Mouse (Mus musculus) hindbrain, embryonic 11.5 days (tissue): ENCODE results near the gene Cenpn. TPM values are rescaled to one million over a fixed set of nuclear protein-coding genes. Genes with fewer than 3 reads are reported as not detected.

ENCODE experiments used
- ATAC-seq: fragments of 200-750 bp; cut with Nextera tagmentation; 2 replicates; pipeline ENCODE4 v1.8.0; 2017; ENCODE audit warnings: mild to moderate bottlenecking, moderate TSS enrichment, moderate library complexity; ENCODE audit not compliant: low FRiP score
- DNase-seq: peaks from one replicate; pipeline ENCODE4 v3.0.0-alpha.2; 2015; ENCODE audit warnings: low spot score
- H3K27ac ChIP-seq: fragments of 300-500 bp; sonication (generic); 2 replicates; pipeline ENCODE4 v1.5.1; 2014; ENCODE audit warnings: mild to moderate bottlenecking, low read depth, low read length
- H3K27me3 ChIP-seq: fragments of 300-500 bp; sonication (generic); 2 replicates; pipeline ENCODE4 v1.6.1; 2014; ENCODE audit warnings: mild to moderate bottlenecking, low read length, moderate library complexity, mixed read lengths; ENCODE audit not compliant: control insufficient read depth, insufficient read depth
- H3K36me3 ChIP-seq: fragments of 300-500 bp; sonication (generic); 2 replicates; pipeline ENCODE4 v1.6.1; 2014; ENCODE audit warnings: mild to moderate bottlenecking, low read length, moderate library complexity, mixed read lengths; ENCODE audit not compliant: control insufficient read depth, insufficient read depth
- H3K4me1 ChIP-seq: fragments of 300-500 bp; sonication (generic); replicated peaks from 2 replicates; pipeline ENCODE4 v1.6.1; 2014; ENCODE audit warnings: low read length, mixed read lengths; ENCODE audit not compliant: control insufficient read depth, insufficient read depth
- H3K4me2 ChIP-seq: fragments of 300-500 bp; sonication (generic); replicated peaks from 2 replicates; pipeline ENCODE4 v1.6.1; 2014; ENCODE audit warnings: mild to moderate bottlenecking, low read depth, low read length
- H3K4me3 ChIP-seq: fragments of 300-500 bp; sonication (generic); 2 replicates; pipeline ENCODE4 v1.5.1; 2014; ENCODE audit warnings: low read depth, low read length
- H3K9ac ChIP-seq: fragments of 300-500 bp; sonication (generic); 2 replicates; pipeline ENCODE4 v1.6.1; 2014; ENCODE audit warnings: low read depth, low read length
- H3K9me3 ChIP-seq: fragments of 300-500 bp; sonication (generic); 2 replicates; pipeline ENCODE4 v1.6.1; 2016; ENCODE audit warnings: low read length; ENCODE audit not compliant: control insufficient read depth
- WGBS: fragments of 180-500 bp; shearing (Covaris S2); extraction: QIAGEN DNeasy Blood & Tissue Kit; methylation state at CpG from one replicate; pipeline ENCODE4 v1.1.7; 2014; 5-methylcytosine and 5-hydroxymethylcytosine counted together
- polyA plus RNA-seq: library from polyadenylated mRNA; unstranded; fragments of >200 nt; fragmentation: Nextera tagmentation; extraction: Ambion mirVana; gene quantifications from 2 replicates; pipeline ENCODE4 v1.2.1, GENCODE M21; 2014

Gene Cenpn
- polyA plus RNA-seq, 1 experiment from 2014 or later: 45.8 TPM

DNA sequence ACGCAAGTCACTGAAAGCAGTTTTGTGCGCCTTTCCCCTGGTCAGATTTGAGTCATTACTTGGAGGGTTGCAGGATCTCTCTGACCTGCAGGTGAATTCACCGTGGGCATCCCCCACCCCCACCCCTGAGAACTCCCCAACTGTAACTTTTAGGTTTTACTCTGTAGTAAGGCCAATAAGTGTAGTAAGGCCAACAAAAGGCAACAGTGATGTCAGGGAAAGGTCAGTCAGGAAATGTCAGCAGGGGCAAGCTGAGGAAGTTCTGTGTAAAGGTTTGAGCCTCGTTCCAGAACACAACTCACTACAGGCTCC lies 22.8 kb downstream of the Cenpn start:
- no peak overlapping the region for H3K27ac ChIP-seq
- 21% methylated on average over 4 of the region's 4 CpGs for WGBS
- H3K27me3 ChIP-seq: no peaks in the 10 kb centered on the region
- ATAC-seq: no peak
- peak overlapping the region; percentile 98 for H3K4me3 ChIP-seq
- H3K9ac ChIP-seq: peak overlapping the region; percentile 86; the same call in 1 of the 2 replicates
- H3K4me1 ChIP-seq: no peaks in the 10 kb centered on the region; the same call in 1 of the 2 replicates
- peak overlapping the region; percentile 94 for H3K4me2 ChIP-seq
- H3K9me3 ChIP-seq: no peaks in the 10 kb centered on the region
- DNase-seq: no peak
- H3K36me3 ChIP-seq: no peaks in the 10 kb centered on the region

DNA sequence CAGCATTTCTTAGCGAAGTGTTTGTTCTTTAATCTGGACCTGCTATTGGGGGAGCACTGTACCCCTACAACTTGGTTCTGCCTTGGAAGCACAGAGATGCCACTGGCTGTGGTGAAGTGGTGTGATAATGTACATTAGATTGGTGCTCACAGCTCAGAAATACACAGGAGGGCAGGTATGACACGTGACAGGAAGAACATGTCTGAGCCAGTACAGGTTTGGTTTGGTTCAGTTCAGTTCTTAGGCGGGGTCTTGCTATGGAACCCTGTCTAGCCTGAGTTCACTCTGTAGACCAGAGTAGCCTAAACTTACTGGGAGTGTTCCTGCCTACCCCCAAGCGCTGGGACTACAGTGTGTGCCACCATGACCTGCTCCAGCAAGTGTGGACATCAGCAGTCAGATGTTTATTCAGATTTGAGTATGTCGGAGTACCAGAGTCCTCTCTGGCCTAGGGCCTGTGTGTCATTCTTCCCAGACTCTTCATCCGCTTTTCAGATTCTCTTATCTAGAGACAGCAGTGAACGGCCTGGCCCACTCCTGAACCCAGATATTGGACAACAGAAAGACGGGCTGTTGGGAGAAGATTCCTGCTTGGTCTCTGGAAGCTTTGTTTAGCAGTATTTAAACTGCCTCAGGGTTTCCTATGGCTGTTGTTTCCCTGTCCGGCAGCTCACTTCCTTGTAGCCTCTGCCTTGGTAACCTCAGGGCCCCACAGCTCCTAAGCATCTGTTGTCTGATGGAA lies 23.8 kb downstream of the Cenpn start:
- Histone ChIP-seq H3K4me3 (no peak overlapping the region), H3K27me3 (no peaks in the 10 kb centered on the region), H3K9me3 (no peaks in the 10 kb centered on the region), H3K4me1 (no peaks in the 10 kb centered on the region; the same call in 1 of the 2 replicates), H3K36me3 (no peaks in the 10 kb centered on the region), H3K9ac (no peak overlapping the region), H3K4me2 (no peak overlapping the region), H3K27ac (no peak overlapping the region)
- 86% methylated on average over 9 of the region's 9 CpGs for whole genome bisulfite sequencing
- ATAC-seq (no peak), DNase-seq (no peak)

DNA sequence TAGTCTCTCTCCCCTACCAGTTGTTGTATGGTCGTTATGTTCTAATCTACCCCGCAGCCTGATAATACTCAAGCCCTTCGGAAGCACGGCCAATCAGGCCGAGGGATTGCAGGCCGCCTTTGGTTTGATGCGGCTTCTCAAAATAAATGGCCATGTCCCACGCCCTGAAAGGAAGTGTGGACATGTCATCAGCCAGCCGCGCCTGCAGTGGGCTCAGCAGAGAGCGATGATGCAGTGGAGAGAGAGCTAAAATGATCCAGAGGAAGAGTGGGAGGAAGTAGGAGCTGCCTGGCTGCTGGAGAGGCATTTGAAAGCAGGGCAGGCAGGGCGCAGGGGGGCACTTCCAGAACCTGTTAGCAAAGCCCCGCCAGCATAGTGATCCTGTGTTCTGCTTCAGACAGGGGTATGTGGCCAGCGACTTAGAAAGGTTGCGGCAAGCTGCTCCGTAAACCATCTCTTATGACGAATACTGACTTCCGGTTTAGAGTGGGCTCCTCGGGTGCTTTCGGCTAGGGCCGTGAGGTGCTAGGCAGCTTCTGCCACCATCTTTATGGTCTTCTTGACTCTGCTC lies 24.8 kb downstream of the Cenpn start:
- Histone ChIP-seq H3K9ac (no peak overlapping the region), H3K27ac (no peak overlapping the region), H3K36me3 (no peaks in the 10 kb centered on the region), H3K9me3 (no peaks in the 10 kb centered on the region), H3K27me3 (no peaks in the 10 kb centered on the region), H3K4me1 (no peaks in the 10 kb centered on the region; the same call in 1 of the 2 replicates), H3K4me2 (no peak overlapping the region), H3K4me3 (no peak overlapping the region)
- ATAC-seq (no peak), DNase-seq (no peak)
- 83% methylated on average over 21 of the region's 21 CpGs for WGBS

- no peak overlapping the region for H3K4me2 ChIP-seq
- H3K36me3 ChIP-seq: no peaks in the 10 kb centered on the region
- no peaks in the 10 kb centered on the region; the same call in 1 of the 2 replicates for H3K4me1 ChIP-seq
- H3K9ac ChIP-seq: no peak overlapping the region
- no peak for DNase-seq
- no peak overlapping the region for H3K27ac ChIP-seq
- H3K4me3 ChIP-seq: no peak overlapping the region
- WGBS: 85% methylated on average over 6 of the region's 6 CpGs
- no peaks in the 10 kb centered on the region for H3K27me3 ChIP-seq
- ATAC-seq: no peak
- H3K9me3 ChIP-seq: no peaks in the 10 kb centered on the region
Measured at GRCm38 (mm10) chr8:116946851-116947250, 25.3 kb downstream of the Cenpn start.

DNA sequence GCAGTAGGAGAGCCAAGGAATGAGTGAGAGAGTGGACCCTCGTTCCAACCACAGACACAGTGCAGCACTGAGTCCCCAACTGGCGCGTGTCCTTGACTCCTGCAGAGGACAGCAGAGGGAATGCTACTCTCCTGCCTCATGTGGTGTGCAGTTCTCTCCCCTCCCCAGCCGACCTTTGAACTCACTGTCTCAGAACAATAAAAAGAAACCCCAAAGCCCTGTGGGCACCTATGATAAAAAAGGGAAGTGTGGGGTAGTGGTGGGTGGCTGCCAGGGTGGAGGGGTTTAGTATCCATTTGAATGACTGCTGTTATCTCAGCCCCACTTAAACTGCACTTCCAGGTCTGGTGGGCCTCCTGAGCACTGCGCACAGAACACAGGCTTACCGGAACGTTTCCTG lies 26.1 kb downstream of the Cenpn start:
- Histone ChIP-seq H3K4me1 (no peaks in the 10 kb centered on the region; the same call in 1 of the 2 replicates), H3K9ac (no peak overlapping the region), H3K9me3 (no peaks in the 10 kb centered on the region), H3K36me3 (no peaks in the 10 kb centered on the region), H3K27ac (no peak overlapping the region), H3K4me2 (no peak overlapping the region), H3K4me3 (no peak overlapping the region), H3K27me3 (no peaks in the 10 kb centered on the region)
- WGBS: 87% methylated on average over 7 of the region's 7 CpGs
- ATAC-seq (no peak), DNase-seq (no peak)

DNA sequence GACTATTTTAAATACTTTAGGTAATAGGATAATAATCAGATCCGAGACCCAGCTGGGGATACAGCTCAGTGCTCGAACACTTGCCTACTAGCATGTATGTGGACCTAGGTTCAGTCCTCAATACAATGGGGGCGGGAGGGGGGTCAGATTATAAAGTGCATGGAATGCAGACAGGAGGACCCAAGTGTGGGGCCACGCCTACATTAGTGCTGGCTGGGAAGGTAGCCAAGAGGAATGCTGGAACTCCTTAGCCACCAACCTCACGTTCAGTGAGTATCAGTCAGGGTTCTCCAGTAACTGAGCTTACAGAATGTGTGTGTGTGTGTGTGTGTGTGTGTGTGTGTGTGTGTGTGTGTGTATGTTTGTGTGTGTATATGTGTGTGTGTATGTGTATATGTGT lies 29.8 kb downstream of the Cenpn start:
- H3K9me3 ChIP-seq: no peaks in the 10 kb centered on the region
- 85% methylated on average over 5 of the region's 5 CpGs for WGBS
- no peaks in the 10 kb centered on the region for H3K27me3 ChIP-seq
- H3K4me3 ChIP-seq: no peak overlapping the region
- peaks cover 4% of the 10 kb centered on the region; the same call in 1 of the 2 replicates for H3K36me3 ChIP-seq
- no peak overlapping the region for H3K9ac ChIP-seq
- DNase-seq (no peak), ATAC-seq (no peak)
- H3K4me2 ChIP-seq: no peak overlapping the region
- no peaks in the 10 kb centered on the region for H3K4me1 ChIP-seq
- no peak overlapping the region for H3K27ac ChIP-seq

- 89% methylated on average over 2 of the region's 2 CpGs for WGBS
- Histone ChIP-seq H3K9me3 (no peaks in the 10 kb centered on the region), H3K36me3 (peaks cover 4% of the 10 kb centered on the region; the same call in 1 of the 2 replicates), H3K4me3 (no peak overlapping the region), H3K27me3 (no peaks in the 10 kb centered on the region), H3K4me1 (no peaks in the 10 kb centered on the region), H3K9ac (no peak overlapping the region), H3K4me2 (no peak overlapping the region), H3K27ac (no peak overlapping the region)
- ATAC-seq (no peak), DNase-seq (no peak)
Measured at GRCm38 (mm10) chr8:116951778-116952177, 30.2 kb downstream of the Cenpn start.

DNA sequence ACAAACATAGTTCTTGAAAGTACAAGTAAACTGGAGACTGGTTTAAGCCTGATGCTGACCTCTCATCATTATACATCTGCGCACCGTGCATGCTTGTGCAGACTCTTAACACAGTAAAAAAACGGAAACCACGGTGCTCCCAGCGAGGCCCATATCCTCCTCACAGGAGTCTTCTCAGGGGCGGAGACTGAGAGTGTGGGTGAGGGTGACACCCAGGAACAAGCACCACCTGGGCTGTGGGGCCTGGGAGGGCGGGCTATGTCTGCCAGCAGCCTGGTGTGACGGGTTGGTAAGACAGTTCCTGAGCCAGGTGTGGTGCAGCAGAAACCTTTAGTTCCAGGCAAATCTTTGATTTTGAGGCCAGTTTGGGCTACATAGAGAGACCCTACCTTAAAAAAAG lies 30.9 kb downstream of the Cenpn start:
- Histone ChIP-seq H3K36me3 (peaks cover 4% of the 10 kb centered on the region; the same call in 1 of the 2 replicates), H3K9me3 (no peaks in the 10 kb centered on the region), H3K4me2 (no peak overlapping the region), H3K27me3 (no peaks in the 10 kb centered on the region), H3K9ac (no peak overlapping the region), H3K4me1 (no peaks in the 10 kb centered on the region), H3K27ac (no peak overlapping the region), H3K4me3 (no peak overlapping the region)
- ATAC-seq: no peak
- no peak for DNase-seq
- 89% methylated on average over 8 of the region's 8 CpGs for WGBS

DNA sequence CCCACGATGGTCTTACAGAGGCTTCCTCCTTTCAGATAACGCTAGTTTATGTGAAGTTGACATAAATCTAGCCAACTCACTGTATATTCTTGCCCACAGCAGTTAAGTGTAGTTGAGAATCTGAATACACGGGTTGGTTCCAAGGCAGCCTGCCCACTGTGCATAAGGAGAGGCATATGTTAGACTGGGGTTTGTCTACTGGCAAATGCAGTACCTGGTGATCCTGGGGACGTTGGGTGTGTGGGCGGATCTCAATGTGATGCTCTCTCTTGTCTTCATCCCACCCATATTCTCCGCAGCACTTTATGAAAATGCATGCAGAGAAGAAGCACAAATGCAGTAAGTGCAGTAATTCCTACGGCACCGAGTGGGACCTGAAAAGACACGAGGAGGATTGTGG lies 32.9 kb downstream of the Cenpn start:
- 96% methylated on average over 9 of the region's 9 CpGs for WGBS
- no peak overlapping the region for H3K27ac ChIP-seq
- no peaks in the 10 kb centered on the region for H3K4me1 ChIP-seq
- H3K4me2 ChIP-seq: no peak overlapping the region
- no peak overlapping the region for H3K9ac ChIP-seq
- peaks cover 4% of the 10 kb centered on the region; the same call in 1 of the 2 replicates for H3K36me3 ChIP-seq
- no peak for ATAC-seq
- no peaks in the 10 kb centered on the region for H3K9me3 ChIP-seq
- DNase-seq: no peak
- no peaks in the 10 kb centered on the region for H3K27me3 ChIP-seq
- H3K4me3 ChIP-seq: no peak overlapping the region
